Mouse (Mus musculus): ENCODE data around the gene Aunip. TPM values are rescaled to one million over a fixed set of nuclear protein-coding genes. Genes with fewer than 3 reads are reported as not detected.

Aunip gene
- polyA plus RNA-seq, 1 experiment from 2014 or later = 5.1 TPM

DNA sequence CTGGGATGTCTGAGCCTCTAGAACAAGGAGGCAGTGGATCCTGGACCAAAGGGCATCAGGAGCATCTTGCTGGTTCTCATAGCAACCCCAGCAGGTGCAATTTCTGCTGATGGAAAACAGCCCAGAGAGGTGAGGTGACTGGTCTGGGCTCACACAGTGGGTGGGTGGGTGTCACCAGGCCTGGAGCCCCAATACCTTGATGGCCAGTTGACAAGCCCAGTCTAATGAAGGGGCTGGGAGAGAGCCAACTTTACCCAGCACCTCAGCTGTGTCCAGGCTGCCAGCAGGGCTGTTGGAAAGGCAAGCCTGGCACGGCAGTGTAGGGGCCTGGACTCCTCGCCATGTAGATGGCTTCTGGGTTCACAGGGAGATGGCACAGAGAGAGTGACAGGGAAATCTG, 51.2 kb downstream of the Aunip start:
- no peak for ATAC-seq (replicated peaks)
- H3K9me3 ChIP-seq = no peaks in the 10 kb centered on the region
- no peak overlapping the region for H3K4me2 ChIP-seq (replicated peaks)
- no peaks in the 10 kb centered on the region for H3K36me3 ChIP-seq
- H3K9ac ChIP-seq (replicated peaks) = no peak overlapping the region
- H3K27ac ChIP-seq (replicated peaks) = no peak overlapping the region
- 73% methylated on average over 2 of the region's 2 CpGs for WGBS
- no peaks in the 10 kb centered on the region for H3K27me3 ChIP-seq
- H3K4me1 ChIP-seq = peaks cover 12% of the 10 kb centered on the region; the same call in 1 of the 2 replicates
- no peak overlapping the region for H3K4me3 ChIP-seq

DNA sequence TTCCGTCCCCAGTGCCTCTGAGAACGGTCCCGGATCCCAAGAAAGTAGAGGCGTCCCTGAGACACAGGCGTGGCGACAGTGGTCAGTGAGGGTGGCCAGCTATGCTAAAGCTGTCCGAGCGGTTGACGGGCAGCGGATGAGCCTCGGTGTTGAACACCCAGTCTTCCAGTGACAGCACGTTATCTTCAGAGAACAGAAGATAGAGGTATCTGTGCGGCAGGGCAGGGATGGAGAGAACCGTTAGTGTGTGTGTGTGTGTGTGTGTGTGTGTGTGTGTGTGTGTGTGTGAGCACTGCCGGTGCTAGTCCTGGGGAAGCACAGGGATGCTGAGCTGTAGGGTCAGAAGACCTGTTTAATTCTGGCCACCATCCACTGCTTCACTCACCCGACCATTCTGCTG, 52.8 kb downstream of the Aunip start:
- Histone ChIP-seq H3K9me3 (no peaks in the 10 kb centered on the region), H3K36me3 (no peaks in the 10 kb centered on the region), H3K27me3 (no peaks in the 10 kb centered on the region), H3K4me2 (replicated peaks) (no peak overlapping the region), H3K9ac (replicated peaks) (no peak overlapping the region), H3K27ac (replicated peaks) (no peak overlapping the region), H3K4me3 (no peak overlapping the region), H3K4me1 (peaks cover 12% of the 10 kb centered on the region)
- no peak for ATAC-seq (replicated peaks)
- WGBS = 92% methylated on average over 16 of the region's 16 CpGs

DNA sequence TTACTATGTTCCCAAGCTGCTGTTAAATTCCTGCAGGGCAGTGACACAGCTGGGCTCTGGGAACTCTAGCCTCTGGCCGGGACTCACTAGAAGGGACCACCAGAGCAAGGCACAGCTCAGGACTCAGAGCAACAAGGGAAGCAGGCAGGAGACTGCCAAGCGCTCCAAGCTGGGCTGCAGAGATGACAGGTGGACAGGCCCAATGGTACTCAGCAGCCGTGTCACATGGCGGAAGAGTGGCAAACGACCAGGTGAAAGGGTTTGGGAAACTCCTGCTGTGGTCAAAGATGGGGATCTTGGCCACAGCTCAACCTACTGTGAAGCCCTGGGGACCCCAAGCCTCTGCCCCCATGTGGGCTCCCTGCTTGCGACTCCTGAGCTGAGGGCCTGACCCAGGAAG, 53.3 kb downstream of the Aunip start:
- no peak for ATAC-seq (replicated peaks)
- Histone ChIP-seq H3K9me3 (no peaks in the 10 kb centered on the region), H3K4me1 (peaks cover 12% of the 10 kb centered on the region), H3K4me2 (replicated peaks) (no peak overlapping the region), H3K27me3 (no peaks in the 10 kb centered on the region), H3K36me3 (no peaks in the 10 kb centered on the region), H3K4me3 (no peak overlapping the region), H3K27ac (replicated peaks) (no peak overlapping the region), H3K9ac (replicated peaks) (no peak overlapping the region)
- 76% methylated on average over 6 of the region's 6 CpGs for WGBS

DNA sequence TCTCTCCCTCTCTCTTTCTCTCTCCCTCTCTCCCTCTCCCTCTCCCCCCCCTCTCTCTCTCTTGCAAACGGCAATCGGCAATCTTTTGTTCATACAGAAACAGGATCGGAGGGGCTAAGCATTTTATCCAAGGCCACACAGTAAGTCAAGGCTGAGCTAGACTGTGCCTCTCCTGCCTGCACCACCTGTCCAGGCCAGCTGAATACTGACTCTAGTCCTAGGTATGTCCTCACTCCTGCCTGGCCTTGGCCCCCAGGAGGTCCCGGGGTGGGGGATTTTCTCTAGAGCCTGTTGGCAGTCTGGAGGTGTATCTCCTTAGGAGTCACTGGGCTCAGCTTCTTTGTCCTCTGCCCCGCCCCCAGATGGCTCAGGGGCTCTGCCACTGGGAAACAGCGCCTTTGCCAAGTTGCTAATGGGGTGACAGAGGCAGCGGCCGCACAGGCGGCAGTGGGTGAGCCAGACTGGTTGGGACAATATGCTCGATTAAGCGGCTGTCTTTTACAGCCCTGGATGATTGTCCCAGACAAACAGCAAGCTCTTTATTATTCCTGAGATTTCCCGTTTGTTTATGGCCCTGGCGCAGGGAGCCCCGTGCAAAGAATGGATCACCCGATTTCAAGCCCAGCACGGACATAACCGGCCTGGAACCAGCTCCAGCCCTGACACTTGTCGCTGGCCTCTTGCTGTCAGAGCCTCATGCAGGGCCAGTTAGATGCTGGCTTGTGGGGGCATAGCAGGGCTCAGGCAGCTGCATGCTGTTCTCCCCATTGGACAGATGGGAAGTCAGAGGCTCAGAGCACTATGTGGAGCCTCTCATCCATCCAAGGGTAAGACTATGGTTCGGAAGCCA, 56.8 kb downstream of the Aunip start:
- Histone ChIP-seq H3K36me3 (no peaks in the 10 kb centered on the region), H3K9ac (replicated peaks) (no peak overlapping the region; the same call in 1 of the 2 replicates), H3K27me3 (no peaks in the 10 kb centered on the region), H3K9me3 (no peaks in the 10 kb centered on the region), H3K4me2 (replicated peaks) (no peak overlapping the region; the same call in 1 of the 2 replicates), H3K27ac (replicated peaks) (peak overlapping the region; percentile 63), H3K4me3 (no peak overlapping the region), H3K4me1 (peaks cover 23% of the 10 kb centered on the region)
- WGBS = 11% methylated on average over 19 of the region's 19 CpGs
- peak; percentile 71 for ATAC-seq (replicated peaks)

DNA sequence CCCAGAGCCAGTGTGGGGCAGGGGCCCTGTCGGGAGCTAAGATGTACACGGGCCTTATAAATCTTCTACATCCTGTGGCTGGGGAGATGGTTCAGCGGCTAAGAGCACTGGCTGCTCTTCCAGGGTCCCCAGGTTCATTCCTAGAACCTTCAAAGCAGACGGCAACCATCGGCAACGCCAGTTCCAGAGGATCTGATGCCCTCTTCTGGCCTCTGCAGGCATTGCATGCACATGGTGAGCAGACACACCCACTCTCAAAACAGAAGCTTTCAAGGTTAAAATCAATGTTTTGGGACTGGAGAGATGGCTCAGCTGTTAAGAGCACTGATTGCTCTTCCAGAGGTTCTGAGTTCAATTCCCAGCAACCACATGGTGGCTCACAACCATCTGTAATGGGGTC, 58.4 kb downstream of the Aunip start:
- Histone ChIP-seq H3K4me1 (peaks cover 23% of the 10 kb centered on the region), H3K4me3 (no peak overlapping the region), H3K36me3 (no peaks in the 10 kb centered on the region), H3K27me3 (no peaks in the 10 kb centered on the region), H3K27ac (replicated peaks) (no peak overlapping the region), H3K9me3 (no peaks in the 10 kb centered on the region), H3K9ac (replicated peaks) (no peak overlapping the region), H3K4me2 (replicated peaks) (no peak overlapping the region)
- 78% methylated on average over 6 of the region's 6 CpGs for WGBS
- ATAC-seq (replicated peaks) = no peak

DNA sequence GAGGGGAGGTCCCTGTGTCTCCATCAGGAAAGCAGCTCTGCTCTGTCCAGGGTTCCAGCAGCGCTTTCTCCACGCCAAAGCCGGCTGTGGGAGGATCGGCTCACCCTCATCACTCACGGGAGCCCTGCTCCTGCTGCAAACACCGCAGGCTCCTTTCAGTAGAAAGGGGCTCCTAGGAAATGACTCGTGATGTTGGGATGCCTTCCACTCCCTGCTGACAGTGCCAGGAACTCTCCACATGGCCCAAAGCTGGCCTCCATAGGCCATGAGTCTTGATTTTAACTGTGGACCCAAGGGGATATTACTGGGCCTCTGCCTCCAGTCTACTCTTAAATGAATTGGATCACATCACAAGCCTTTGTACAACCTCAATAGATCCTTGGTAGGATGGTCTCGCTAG, 59.0 kb downstream of the Aunip start:
- no peak overlapping the region for H3K4me3 ChIP-seq
- WGBS = 83% methylated on average over 8 of the region's 8 CpGs
- no peak overlapping the region for H3K27ac ChIP-seq (replicated peaks)
- H3K4me2 ChIP-seq (replicated peaks) = no peak overlapping the region
- H3K9me3 ChIP-seq = no peaks in the 10 kb centered on the region
- H3K27me3 ChIP-seq = no peaks in the 10 kb centered on the region
- peaks cover 23% of the 10 kb centered on the region for H3K4me1 ChIP-seq
- no peak for ATAC-seq (replicated peaks)
- no peak overlapping the region for H3K9ac ChIP-seq (replicated peaks)
- no peaks in the 10 kb centered on the region for H3K36me3 ChIP-seq

DNA sequence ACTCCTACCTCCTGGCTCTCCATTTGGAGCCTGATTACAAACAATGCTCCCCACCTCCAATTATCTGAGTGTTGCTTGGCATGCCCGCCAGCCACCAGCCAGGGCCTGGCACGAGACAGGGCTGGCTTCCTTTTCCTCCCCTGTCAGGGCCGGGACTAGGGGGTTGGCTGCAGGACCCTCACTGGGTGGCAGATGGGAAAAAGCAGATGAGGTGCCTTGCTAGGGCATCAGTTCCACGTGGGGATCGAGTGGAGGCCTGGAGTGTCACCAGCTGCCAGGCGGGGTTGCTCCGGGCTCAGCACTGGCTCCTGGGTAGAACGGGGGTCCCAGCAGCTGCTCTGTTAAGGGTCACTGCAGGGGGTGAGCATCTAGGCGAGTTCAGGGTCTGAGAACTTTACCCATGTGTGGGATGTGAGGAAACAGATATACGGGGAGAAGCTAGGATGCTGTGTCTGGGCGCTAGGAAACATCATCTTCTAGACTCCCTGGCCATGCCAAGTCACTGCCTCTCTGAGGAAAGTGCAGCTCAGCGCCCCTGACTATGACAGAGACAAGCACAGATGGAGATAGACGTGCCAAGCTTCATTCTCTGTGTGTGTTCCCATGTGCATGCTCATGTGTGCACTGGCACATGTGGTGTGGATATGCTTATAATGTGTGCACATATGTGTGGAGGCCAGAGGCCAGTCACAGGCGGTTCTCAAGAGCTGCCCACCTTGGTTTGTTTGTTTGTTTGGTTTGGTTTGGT, 60.1 kb downstream of the Aunip start:
- H3K36me3 ChIP-seq = no peaks in the 10 kb centered on the region
- peaks cover 23% of the 10 kb centered on the region for H3K4me1 ChIP-seq
- H3K4me2 ChIP-seq (replicated peaks) = no peak overlapping the region
- peak overlapping the region; percentile 62 for H3K27ac ChIP-seq (replicated peaks)
- H3K27me3 ChIP-seq = no peaks in the 10 kb centered on the region
- WGBS = 62% methylated on average over 14 of the region's 14 CpGs
- H3K4me3 ChIP-seq = no peak overlapping the region
- H3K9ac ChIP-seq (replicated peaks) = no peak overlapping the region
- no peaks in the 10 kb centered on the region for H3K9me3 ChIP-seq
- ATAC-seq (replicated peaks) = no peak; the same call in 1 of the 2 replicates

DNA sequence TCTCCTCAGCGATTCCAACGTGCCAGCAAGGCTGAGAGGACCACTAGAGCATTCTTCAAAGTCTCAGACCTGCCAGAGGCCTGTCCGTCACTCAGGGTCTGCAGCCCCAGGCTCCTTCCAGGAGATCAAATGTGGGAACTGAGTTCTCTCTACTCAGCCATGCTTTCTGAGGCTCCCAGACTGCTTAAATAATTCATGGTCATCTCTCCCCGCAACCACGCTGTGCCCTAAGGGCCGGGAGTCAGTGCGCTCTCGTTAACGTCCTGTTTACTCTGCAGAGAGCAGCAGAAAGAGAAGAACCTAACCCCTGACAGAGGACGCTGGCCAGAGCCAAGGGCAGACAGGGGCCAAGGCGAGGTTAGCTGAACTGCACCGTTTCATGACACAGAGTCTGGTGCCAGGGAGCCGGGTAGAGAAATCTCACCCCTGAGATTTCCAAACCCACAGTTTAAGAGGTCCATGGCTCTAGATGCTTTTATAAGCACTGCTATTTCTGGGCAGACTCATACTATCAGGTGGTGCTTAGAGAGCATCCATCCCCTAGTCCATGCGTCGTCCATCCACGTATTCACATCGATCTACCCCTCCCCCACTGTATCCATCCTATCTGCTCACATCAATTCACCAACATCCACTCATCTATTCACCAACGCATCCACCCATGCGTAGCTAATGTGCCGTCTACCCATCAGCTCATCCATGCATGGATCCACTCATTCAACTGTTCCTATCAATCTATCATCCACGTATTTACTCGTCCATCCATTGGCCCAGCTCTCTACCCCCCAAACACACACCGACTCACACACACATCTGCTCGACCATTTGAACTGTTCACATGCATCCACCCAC, 61.9 kb downstream of the Aunip start:
- ATAC-seq (replicated peaks) = no peak
- Histone ChIP-seq H3K4me3 (no peak overlapping the region), H3K4me2 (replicated peaks) (no peak overlapping the region), H3K27me3 (no peaks in the 10 kb centered on the region), H3K27ac (replicated peaks) (no peak overlapping the region), H3K9ac (replicated peaks) (no peak overlapping the region), H3K9me3 (no peaks in the 10 kb centered on the region), H3K4me1 (peaks cover 19% of the 10 kb centered on the region), H3K36me3 (no peaks in the 10 kb centered on the region)
- WGBS = 83% methylated on average over 24 of the region's 24 CpGs

Small RNAs within 50 kb of the gene (microRNA-seq; reads per million reads assigned to microRNA genes)
- 2.6 reads per million, percentile 4 among the genes with 10 or more reads in this experiment for gene Gm23634
- not detected for gene Mir6403

Other genes starting within 250 kb of the Aunip start
- 41.0 and 42.1 TPM in 2 replicates for gene Pdik1l, start 223.1 kb upstream of the Aunip start, polyA plus RNA-seq (2015; fragmentation: Nextera tagmentation; extraction: Ambion mirVana)
- gene Trim63, start 195.9 kb upstream of the Aunip start, polyA plus RNA-seq (2015; fragmentation: Nextera tagmentation; extraction: Ambion mirVana) = 0.13 and 0.24 TPM in 2 replicates
- gene Slc30a2, start 167.8 kb upstream of the Aunip start, polyA plus RNA-seq (2015; fragmentation: Nextera tagmentation; extraction: Ambion mirVana) = 0.05 and 0.11 TPM in 2 replicates
- 0.22 and 0.34 TPM in 2 replicates for gene Extl1, start 127.1 kb upstream of the Aunip start, polyA plus RNA-seq (2015; fragmentation: Nextera tagmentation; extraction: Ambion mirVana)
- 7.7 TPM in 2 replicates for gene Pafah2, start 114.7 kb upstream of the Aunip start, polyA plus RNA-seq (2015; fragmentation: Nextera tagmentation; extraction: Ambion mirVana)
- 7,875 and 7,989 TPM in 2 replicates for gene Stmn1, start 42.7 kb upstream of the Aunip start, polyA plus RNA-seq (2015; fragmentation: Nextera tagmentation; extraction: Ambion mirVana)
- gene Paqr7, start 14.3 kb upstream of the Aunip start, polyA plus RNA-seq (2015; fragmentation: Nextera tagmentation; extraction: Ambion mirVana) = 10.8 and 12.3 TPM in 2 replicates
- 157 and 161 TPM in 2 replicates for gene Mtfr1l, start 24.4 kb downstream of the Aunip start, polyA plus RNA-seq (2015; fragmentation: Nextera tagmentation; extraction: Ambion mirVana)
- gene Selenon, start 41.2 kb downstream of the Aunip start, polyA plus RNA-seq (2015; fragmentation: Nextera tagmentation; extraction: Ambion mirVana) = 11.8 and 27.5 TPM in 2 replicates
- gene Man1c1, start 193.3 kb downstream of the Aunip start, polyA plus RNA-seq (2015; fragmentation: Nextera tagmentation; extraction: Ambion mirVana) = 2.5 and 2.6 TPM in 2 replicates